In genomic region chrX:100516683-100517082, GRCm38 (mm10) we compare ENCODE assay signal across 24 mouse cellular contexts. TPM values are rescaled to one million over a fixed set of nuclear protein-coding genes. Genes with fewer than 3 reads are reported as not detected.
DNase-seq lines count a peak whose midpoint lies in the region; ATAC-seq and TF ChIP-seq lines count a peak whose summit lies in the region.
"Had no signal": no experiment of that assay in that cellular context is flagged by ENCODE, and none has a peak within 500 bp of the region (broad histone marks: within the 10 kb centered on the region; RNA-seq: fewer than 3 reads in every experiment).

No protein-coding gene starts in this region.

- no peak overlapping the region for H3K4me3 ChIP-seq in left cerebral cortex, adult 2 months
- no peak overlapping the region for H3K4me3 ChIP-seq in hindbrain, postnatal 0 days (ENCODE audit: low read length)
- H3K4me3 ChIP-seq: embryonic facial prominence, embryonic 12.5 days; gastrocnemius, adult 2 months; heart, embryonic 12.5 days; hindbrain, embryonic 10.5 days had no signal

- H3K27ac ChIP-seq in left cerebral cortex, adult 2 months: peak overlapping the region; percentile 47; the same call in 1 of the 2 replicates
- no peak overlapping the region for H3K27ac ChIP-seq in hindbrain, postnatal 0 days
- H3K27ac ChIP-seq: embryonic facial prominence, embryonic 12.5 days; gastrocnemius, adult 2 months; hindbrain, embryonic 10.5 days; hindbrain, embryonic 14.5 days had no signal

- no peak for ATAC-seq in hindbrain, postnatal 0 days
- ATAC-seq: forebrain, embryonic 16.5 days had no signal

- H3K4me1 ChIP-seq in hindbrain, postnatal 0 days (ENCODE audit: insufficient read depth, low read length): no peaks in the 10 kb centered on the region
- H3K4me1 ChIP-seq: embryonic facial prominence, embryonic 12.5 days; heart, embryonic 12.5 days; hindbrain, embryonic 10.5 days had no signal

- H3K27me3 ChIP-seq in hindbrain, postnatal 0 days (ENCODE audit: insufficient read depth, low read length): no peaks in the 10 kb centered on the region
- H3K27me3 ChIP-seq: heart, embryonic 12.5 days had no signal

- H3K9ac ChIP-seq in hindbrain, postnatal 0 days (replicated peaks; ENCODE audit: low read length): no peak overlapping the region
- H3K9ac ChIP-seq: embryonic facial prominence, embryonic 12.5 days; heart, embryonic 12.5 days; hindbrain, embryonic 14.5 days had no signal

- no peak overlapping the region for H3K4me2 ChIP-seq in hindbrain, postnatal 0 days (ENCODE audit: low read depth, low read length)
- H3K4me2 ChIP-seq: embryonic facial prominence, embryonic 12.5 days; heart, embryonic 12.5 days; hindbrain, embryonic 14.5 days had no signal

- peak in 1 of 2 experiments; percentile 13 for DNase-seq in left cerebral cortex, adult 2 months (ENCODE audit: extremely low spot score in 1 of 2, low spot score in 2 of 2)
- DNase-seq in left cerebral cortex, postnatal 4 days: no peak
- peak; percentile 17 for DNase-seq in right cerebral cortex, postnatal 25 days
- DNase-seq in right cerebral cortex, postnatal 4 days: no peak
- peak; percentile 14 to 28 for DNase-seq in right cerebral cortex, postnatal 36 days (ENCODE audit: low spot score in 2 of 2)
- no peak for DNase-seq in hindbrain, postnatal 0 days (ENCODE audit: low spot score)
- DNase-seq: adrenal gland, adult 2 months; adrenal gland, postnatal 25 days; cerebellum, adult 8-10 months; cerebellum, postnatal 14 days; gastrocnemius, adult 2 months; gastrocnemius, postnatal 25 days had no signal

- H3K9me3 ChIP-seq in hindbrain, postnatal 0 days (ENCODE audit: low read length): no peaks in the 10 kb centered on the region
- H3K9me3 ChIP-seq: embryonic facial prominence, embryonic 12.5 days; heart, embryonic 12.5 days; hindbrain, embryonic 10.5 days had no signal

- H3K36me3 ChIP-seq in hindbrain, postnatal 0 days (ENCODE audit: insufficient read depth, low read length): no peaks in the 10 kb centered on the region
- H3K36me3 ChIP-seq: embryonic facial prominence, embryonic 12.5 days had no signal

- intact Hi-C loops in left cerebral cortex, adult 2 months (cut with DNase I): loop anchor here (1.0 to 10.0 kb wide), 3 partner anchors 81 to 608 kb away; no protein-coding TSS in a partner anchor
- intact Hi-C loops in left cerebral cortex, postnatal 4 days (cut with DNase I): no loop called here

- no peak for TF ChIP-seq CTCF in left cerebral cortex, adult 2 months (IDR thresholded peaks at IDR 0.05)
- TF ChIP-seq CTCF in hindbrain, postnatal 0 days (IDR thresholded peaks at IDR 0.05; ENCODE audit: low read depth): no peak

- 83% methylated on average over 3 of the region's 3 CpGs for WGBS in hindbrain, postnatal 0 days

RNA-seq across cellular contexts. Expression of gene Dgat2l6, which starts 8.0 kb away (rescaled TPM):
- 1 to 10 TPM in 1 of 2 experiments, under 1 TPM in 1; 0.35 to 1.1 TPM for total RNA-seq in left cerebral cortex, adult 2 months (2021)
- total RNA-seq in left cerebral cortex, postnatal 4 days (2021): not detected
- not detected in 2 replicates for total RNA-seq in hindbrain, postnatal 0 days (2014; rRNA removed)
- not detected in 2 replicates for polyA plus RNA-seq in hindbrain, postnatal 0 days (2015; fragmentation: Nextera tagmentation; extraction: Ambion mirVana)
- total RNA-seq: adrenal gland, adult 2 months; adrenal gland, postnatal 25 days; common myeloid progenitor, adult 5-6 weeks; ES-E14; granulocyte monocyte progenitor cell, adult 5-6 weeks; heart, adult 8-10 months; heart, postnatal 25 days had no signal
- polyA plus RNA-seq: adrenal gland, adult 2 months; embryonic facial prominence, embryonic 12.5 days; forebrain, embryonic 11.5 days; forebrain, embryonic 16.5 days; heart, embryonic 12.5 days; heart, embryonic 16.5 days; hindbrain, embryonic 10.5 days; hindbrain, embryonic 14.5 days had no signal

RNA-seq across cellular contexts. Expression of gene Igbp1, which starts 22.6 kb away (rescaled TPM):
- total RNA-seq in left cerebral cortex, adult 2 months (2021): 10 to 100 TPM; 37.9 to 43.1 TPM
- total RNA-seq in left cerebral cortex, postnatal 4 days (2021): 10 to 100 TPM; 36.9 to 41.0 TPM
- total RNA-seq in hindbrain, postnatal 0 days (2014; rRNA removed): 32.9 and 35.2 TPM in 2 replicates
- polyA plus RNA-seq in hindbrain, postnatal 0 days (2015; fragmentation: Nextera tagmentation; extraction: Ambion mirVana): 28.8 and 30.0 TPM in 2 replicates

RNA-seq across cellular contexts. Expression of gene Awat1, which starts 55.4 kb away (rescaled TPM):
- not detected for total RNA-seq in left cerebral cortex, adult 2 months (2021)
- not detected for total RNA-seq in left cerebral cortex, postnatal 4 days (2021)
- not detected in 2 replicates for total RNA-seq in hindbrain, postnatal 0 days (2014; rRNA removed)
- polyA plus RNA-seq in hindbrain, postnatal 0 days (2015; fragmentation: Nextera tagmentation; extraction: Ambion mirVana): not detected in 2 replicates
- total RNA-seq: adrenal gland, adult 2 months; adrenal gland, postnatal 25 days; common myeloid progenitor, adult 5-6 weeks; ES-E14; gastrocnemius, adult 2 months; gastrocnemius, postnatal 25 days; granulocyte monocyte progenitor cell, adult 5-6 weeks; heart, adult 8-10 months; heart, postnatal 25 days had no signal
- polyA plus RNA-seq: adrenal gland, adult 2 months; embryonic facial prominence, embryonic 12.5 days; forebrain, embryonic 11.5 days; forebrain, embryonic 16.5 days; heart, embryonic 12.5 days; heart, embryonic 16.5 days; hindbrain, embryonic 10.5 days; hindbrain, embryonic 14.5 days had no signal

Comparison
In these comparisons a context has a peak if more than half of its experiments do, and no peak if none do; other contexts are left out.
1. DNase-seq: peak in right cerebral cortex, postnatal 25 days (single experiment) and right cerebral cortex, postnatal 36 days (2 of 2); none in left cerebral cortex, postnatal 4 days (single experiment), right cerebral cortex, postnatal 4 days (single experiment) and hindbrain, postnatal 0 days (single experiment).